Mouse (Mus musculus) embryo, embryonic 11.5 days (tissue): ENCODE measurements around the gene Gm8677.
"Not testable (repeated sequence)": the region's sequence is repeated elsewhere in the genome, so short reads cannot be mapped to it uniquely, and the experiment has no call there.

Experiments used
- DNase-seq: peaks from one replicate; pipeline ENCODE4 v3.0.0-alpha.2; 2012; ENCODE audit warnings: low read depth, low spot score

Gene Gm8677

GRCm38 (mm10) chr7:22534787-22535186 is at the start of gene Gm8677:
TSS of gene Gm8677 (minus strand) at chr7:22534887.
- not testable (repeated sequence) for DNase-seq

- DNase-seq = not testable (repeated sequence)
Measured at GRCm38 (mm10) chr7:22565243-22565642, 30.6 kb upstream of the Gm8677 start, which contains the start of gene Gm4201. TSS of gene Gm4201 (minus strand) at chr7:22565343.

- not testable (repeated sequence) for DNase-seq
Measured at GRCm38 (mm10) chr7:22522667-22523066, 12.0 kb downstream of the Gm8677 start, which contains the start of gene Vmn1r152. TSS of gene Vmn1r152 (plus strand) at chr7:22522967.

GRCm38 (mm10) chr7:22499578-22499977 is 35.1 kb downstream of the Gm8677 start, which contains the start of gene Vmn1r151:
TSS of gene Vmn1r151 (minus strand) at chr7:22499678.
- DNase-seq = not testable (repeated sequence)
